Mouse (Mus musculus): ENCODE data around the gene Slf2.

Slf2 gene

GRCm38 (mm10) chr19:44930744-44931453 lies at the start of gene Slf2:
TSS of gene Slf2 (plus strand) at chr19:44931151.
- DNase-seq (ENCODE audit: low spot score in 2 of 2), result peak; percentile 98 to 99

- no peak for DNase-seq (ENCODE audit: low spot score in 2 of 2)
These were observed 48.4 kb upstream of the Slf2 start for GRCm38 (mm10) chr19:44882552-44883024.

DNA sequence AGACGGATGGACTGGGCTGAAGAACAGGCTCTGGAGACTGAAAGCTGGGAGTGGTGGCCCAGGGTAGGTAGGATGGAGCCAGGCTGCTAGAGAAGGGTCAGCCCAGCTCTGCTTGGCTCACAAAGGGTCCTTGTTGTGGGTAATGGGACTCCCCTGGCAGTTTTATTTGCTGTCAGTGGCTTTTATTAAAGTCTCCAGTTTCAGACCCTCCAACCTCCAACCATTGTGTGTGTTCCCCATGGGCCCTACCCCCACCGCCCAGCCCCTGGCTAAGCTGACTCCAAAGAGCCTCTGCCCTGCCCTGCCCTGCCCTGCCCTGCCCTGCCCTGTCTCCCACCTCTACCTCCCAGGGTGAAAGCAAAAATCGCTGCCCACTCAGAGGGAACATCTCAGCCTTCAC lies 46.6 kb upstream of the Slf2 start:
- no peak for DNase-seq (ENCODE audit: low spot score in 2 of 2)

- DNase-seq (ENCODE audit: low spot score in 2 of 2), result no peak
These were observed 44.5 kb upstream of the Slf2 start for GRCm38 (mm10) chr19:44886475-44886874.

DNA sequence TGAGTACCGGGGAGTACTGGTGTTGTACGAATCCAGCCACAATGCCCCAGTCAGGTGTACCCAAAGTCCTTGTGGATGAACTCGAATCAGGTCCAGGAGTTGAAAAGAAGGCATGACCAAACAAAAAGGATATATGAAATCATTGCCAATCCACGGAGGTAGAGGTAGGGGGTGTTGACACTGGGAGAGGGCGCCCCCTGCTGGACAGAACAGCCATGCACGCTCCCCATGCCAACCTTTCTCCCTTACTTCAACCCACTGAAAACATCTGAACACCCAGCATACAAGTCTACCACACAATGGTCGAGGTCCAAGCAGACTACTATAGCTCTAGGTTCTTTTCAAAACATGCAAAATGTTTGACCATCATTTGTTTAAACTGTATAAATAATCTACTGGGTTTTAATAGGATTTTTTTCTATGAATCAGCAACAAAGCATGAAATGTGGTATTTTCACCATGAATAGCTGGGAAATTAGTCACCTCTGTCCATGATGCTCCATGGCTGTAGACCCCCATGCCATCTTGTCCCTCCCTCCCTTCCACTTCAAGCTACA lies 43.2 kb upstream of the Slf2 start:
- DNase-seq (ENCODE audit: low spot score in 2 of 2), result peak; percentile 37 to 77

- DNase-seq (ENCODE audit: low spot score in 2 of 2), result no peak
These were observed 41.4 kb upstream of the Slf2 start for GRCm38 (mm10) chr19:44889548-44889947.

DNA sequence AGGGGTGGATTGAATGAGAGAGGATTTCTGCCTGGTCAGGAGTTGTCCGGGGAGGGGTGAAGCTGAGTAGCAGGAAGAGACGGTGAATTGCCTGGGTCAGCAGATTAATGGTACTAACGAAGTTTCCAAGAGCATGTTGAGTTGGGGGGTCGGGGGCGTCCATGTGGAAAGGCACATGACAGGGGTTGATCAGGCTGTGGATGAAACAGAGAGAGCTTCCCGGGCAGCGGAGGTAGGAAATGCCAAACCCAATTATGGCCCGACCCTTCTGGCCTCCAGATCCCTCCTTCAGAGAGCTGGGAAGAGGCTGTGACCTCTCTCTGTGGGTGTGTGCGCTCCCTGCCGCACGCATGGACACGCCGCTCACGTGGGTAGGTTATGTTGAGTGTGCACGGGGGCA lies 39.5 kb upstream of the Slf2 start:
- DNase-seq (ENCODE audit: low spot score in 2 of 2), result no peak

GRCm38 (mm10) chr19:44893231-44893871 lies 37.6 kb upstream of the Slf2 start:
- no peak for DNase-seq (ENCODE audit: low spot score in 2 of 2)

DNA sequence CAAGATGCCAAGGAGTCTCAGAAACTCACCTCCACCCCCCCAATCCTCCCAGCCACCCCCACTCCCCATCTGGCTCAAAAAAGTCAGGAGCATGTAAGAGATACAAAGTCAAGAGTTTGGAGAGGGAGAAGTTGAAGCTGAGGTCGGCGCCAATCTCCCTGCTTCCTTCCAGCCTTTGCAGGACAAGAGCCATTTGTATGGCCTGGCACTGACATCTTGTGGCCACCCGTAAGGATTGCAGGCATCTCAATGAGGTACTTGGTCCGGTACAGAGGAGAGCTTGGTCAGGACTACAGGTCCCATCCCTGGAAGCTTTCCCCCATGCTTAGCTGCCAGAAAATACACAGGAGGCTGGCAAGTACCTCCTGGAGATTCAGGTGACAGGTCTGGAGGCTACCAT lies 35.7 kb upstream of the Slf2 start:
- peak in 1 of 2 experiments; percentile 53 for DNase-seq (ENCODE audit: low spot score in 2 of 2)

DNA sequence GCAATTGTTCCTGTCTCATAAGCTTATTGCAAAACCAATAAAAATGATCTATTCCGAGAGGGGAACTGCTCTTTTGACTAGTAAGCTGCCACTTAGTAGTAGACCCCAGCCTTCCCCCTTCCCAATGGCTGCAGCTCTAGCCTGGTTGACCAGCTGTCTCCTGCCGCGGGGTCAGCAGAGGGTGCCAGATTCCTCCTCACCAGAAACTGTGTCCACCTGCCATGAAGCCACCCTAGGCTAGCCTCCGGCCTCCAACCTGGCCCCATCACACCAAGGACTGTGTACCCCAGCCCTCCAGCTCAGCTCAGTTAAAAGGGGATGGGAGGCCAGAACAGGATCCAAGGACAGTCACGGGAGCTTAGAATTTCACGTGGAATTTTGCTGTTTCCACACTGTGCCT lies 34.5 kb upstream of the Slf2 start:
- no peak for DNase-seq (ENCODE audit: low spot score in 2 of 2)

DNA sequence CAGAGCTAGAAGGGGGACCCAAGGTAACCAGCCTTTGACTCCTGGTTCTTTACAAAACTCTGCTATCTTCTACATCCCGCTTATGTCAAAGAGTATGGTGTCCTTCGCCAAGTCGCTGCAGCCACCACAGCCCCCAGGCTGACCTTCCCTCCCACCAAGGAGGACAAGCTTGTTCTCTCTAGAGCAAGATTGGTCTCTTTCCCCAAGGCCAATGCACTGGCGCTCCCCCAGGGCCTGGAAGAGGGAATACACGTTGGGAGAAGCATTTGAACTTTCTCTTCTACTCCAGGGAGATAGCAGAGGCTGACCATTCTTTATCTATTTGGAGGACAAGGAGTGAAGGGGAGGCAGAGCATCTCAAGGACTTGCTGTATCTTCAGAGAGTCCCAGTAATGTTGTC lies 33.4 kb upstream of the Slf2 start:
- DNase-seq (ENCODE audit: low spot score in 2 of 2), result no peak

DNA sequence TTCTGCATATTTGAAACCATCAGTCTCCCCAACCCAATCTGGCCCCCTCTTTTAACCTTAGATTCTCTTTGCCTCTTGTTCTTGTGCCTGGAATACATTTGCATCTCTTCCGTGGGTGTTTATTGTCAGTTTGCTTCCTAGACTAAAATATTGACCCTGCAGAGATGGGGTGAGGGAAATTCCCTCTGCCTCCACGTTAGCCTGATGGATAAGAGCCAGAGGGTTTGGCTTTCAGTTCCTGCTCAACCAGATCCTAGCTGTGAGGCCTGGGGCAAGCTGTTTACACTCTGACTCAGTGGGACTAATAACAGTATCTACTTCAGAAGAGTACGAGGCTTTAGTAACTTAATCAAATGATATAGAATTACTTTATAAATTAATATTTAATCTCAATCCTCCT lies 32.3 kb upstream of the Slf2 start:
- DNase-seq (ENCODE audit: low spot score in 2 of 2), result no peak

DNA sequence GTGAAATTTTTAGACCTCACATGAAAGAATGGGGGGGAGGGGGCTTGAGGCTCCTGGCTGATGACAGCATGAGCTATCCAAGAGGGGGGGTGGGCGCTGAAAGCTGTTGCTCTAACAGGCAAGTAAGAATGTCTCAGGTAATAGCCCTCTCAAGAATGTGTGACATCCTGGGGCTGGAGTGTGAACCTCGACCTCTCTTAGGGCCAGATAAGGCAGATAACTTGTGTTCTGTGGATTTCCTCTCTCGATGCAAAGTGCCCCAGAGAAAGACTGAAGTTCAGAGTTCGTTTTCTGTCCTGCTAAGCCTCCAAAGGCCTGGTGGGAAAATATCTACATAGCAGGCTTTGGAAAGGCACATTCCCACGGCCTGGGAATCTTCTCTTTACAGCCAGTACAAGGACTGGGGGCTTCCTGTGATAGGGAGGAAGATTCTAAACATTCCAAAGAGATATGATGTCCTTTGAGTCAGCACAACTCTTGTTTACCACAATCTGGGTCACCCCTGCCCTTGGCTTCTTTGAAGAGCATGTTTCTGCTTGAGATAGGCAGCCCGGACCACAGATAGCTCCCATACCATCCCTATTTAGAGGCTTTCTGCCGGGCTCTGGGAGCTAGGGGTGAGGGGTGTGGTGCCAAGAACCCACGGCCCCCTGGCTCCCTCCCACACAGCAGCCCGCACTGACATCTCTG lies 31.7 kb upstream of the Slf2 start:
- no peak for DNase-seq (ENCODE audit: low spot score in 2 of 2)

GRCm38 (mm10) chr19:44899947-44900773 lies 30.8 kb upstream of the Slf2 start:
- no peak for DNase-seq (ENCODE audit: low spot score in 2 of 2)

DNA sequence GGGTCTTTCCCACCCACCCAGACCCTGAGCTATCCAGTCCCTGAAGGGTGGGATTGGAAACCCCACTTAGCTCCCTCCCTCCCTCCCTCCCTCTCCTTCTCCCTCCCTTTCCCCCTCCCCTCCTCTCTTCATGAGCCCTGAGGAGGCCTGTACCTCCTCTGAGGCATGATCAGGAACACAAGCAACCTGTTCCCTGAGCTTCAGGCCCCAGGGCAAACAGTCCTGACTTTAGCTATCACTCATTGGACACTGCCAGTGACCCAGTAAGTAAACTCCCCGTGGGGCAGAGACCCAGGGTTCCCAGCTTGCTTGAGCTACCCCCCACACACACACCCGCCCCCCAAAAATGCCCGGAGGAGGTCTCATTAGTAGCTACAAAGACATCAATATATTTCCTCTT lies 29.9 kb upstream of the Slf2 start:
- DNase-seq (ENCODE audit: low spot score in 2 of 2), result no peak

GRCm38 (mm10) chr19:44902324-44902723 lies 28.6 kb upstream of the Slf2 start:
- DNase-seq (ENCODE audit: low spot score in 2 of 2), result no peak

- DNase-seq (ENCODE audit: low spot score in 2 of 2), result no peak
These were observed 27.5 kb upstream of the Slf2 start for GRCm38 (mm10) chr19:44903343-44904000.

DNA sequence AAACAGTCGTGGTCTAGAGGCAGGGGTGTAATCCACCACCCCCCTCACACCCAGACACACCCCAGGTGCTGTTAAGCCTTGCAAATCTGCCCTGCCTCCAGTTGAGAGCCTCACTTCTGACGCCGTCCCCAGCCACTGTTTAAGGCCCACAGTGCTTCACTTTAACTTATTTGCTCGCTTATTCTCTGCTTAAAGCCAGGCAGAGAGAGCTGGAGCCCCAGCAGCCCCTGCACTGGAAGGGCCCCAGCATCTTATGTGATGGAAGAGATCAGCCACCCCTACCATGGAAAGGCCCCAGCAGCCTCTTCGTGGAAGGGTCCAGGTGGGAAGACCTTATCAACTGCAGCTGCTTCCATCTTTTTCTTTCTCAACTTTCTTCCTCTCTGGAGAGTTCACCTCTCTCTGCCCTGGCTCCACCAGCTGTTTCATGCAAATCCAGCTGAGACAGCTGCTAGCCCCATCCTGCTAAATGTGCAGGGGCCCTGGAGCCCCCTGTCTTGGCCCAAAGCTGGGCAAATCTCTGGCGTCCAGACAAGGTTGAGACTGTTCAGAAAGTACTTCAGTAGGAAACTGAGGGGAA lies 26.7 kb upstream of the Slf2 start:
- DNase-seq (ENCODE audit: low spot score in 2 of 2), result no peak

- DNase-seq (ENCODE audit: low spot score in 2 of 2), result no peak
These were observed 25.6 kb upstream of the Slf2 start for GRCm38 (mm10) chr19:44905316-44905715.

- no peak for DNase-seq (ENCODE audit: low spot score in 2 of 2)
These were observed 22.9 kb upstream of the Slf2 start for GRCm38 (mm10) chr19:44907851-44908690.

Data from spleen, postnatal 10 days (tissue).